ENCODE assay signal across 14 mouse cellular contexts in the genomic region with DNA sequence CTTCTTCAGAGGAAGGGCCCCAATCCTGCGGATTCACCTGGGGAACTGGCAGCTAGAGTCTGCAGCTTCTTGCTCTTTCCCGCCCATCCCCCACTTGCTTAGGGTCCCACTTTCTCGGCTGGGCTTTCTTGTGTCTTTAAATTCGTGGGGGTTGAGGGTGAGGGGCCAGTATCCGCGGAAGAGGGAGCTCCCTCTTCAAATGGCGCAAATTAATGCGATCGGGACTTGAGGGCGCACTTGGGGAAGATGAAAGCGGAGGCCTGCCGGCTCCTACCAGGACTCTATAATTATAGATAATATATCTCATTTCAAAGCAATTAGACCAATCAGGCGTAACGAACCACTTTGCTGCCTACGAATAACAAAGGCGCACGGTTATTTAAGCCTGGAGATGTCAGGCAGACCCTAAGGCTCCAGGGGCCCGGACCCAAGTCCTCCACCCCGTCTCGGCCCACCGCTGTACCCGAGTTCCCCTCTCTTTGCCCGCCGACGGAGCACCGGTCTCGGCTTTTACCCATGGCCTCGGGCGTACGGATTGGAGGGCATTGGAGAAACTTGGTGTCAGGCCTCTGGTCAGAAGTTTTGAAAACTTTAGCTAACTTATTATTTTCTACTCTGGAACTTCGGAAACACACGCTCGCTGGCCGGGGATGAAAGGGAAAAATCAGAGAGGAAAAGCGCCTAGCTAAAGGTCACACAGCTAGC. TPM values are rescaled to one million over a fixed set of nuclear protein-coding genes. Genes with fewer than 3 reads are reported as not detected.
DNase-seq lines count a peak whose midpoint lies in the region; ATAC-seq and TF ChIP-seq lines count a peak whose summit lies in the region.
"Had no signal": no experiment of that assay in that cellular context is flagged by ENCODE, and none has a peak within 500 bp of the region (broad histone marks: within the 10 kb centered on the region; RNA-seq: fewer than 3 reads in every experiment).

No protein-coding gene starts in this region.

- peaks cover 5% of the 10 kb centered on the region; the same call in 1 of the 2 replicates for H3K9me3 ChIP-seq in intestine, embryonic 14.5 days (ENCODE audit: control insufficient read depth, low read length)
- H3K9me3 ChIP-seq in intestine, postnatal 0 days (ENCODE audit: control insufficient read depth), result 0 out of 2 replicates have a peak, but pooled peaks cover 3% of the 10 kb centered on the region
- no peaks in the 10 kb centered on the region for H3K9me3 ChIP-seq in embryonic facial prominence, embryonic 13.5 days
- H3K9me3 ChIP-seq in midbrain, embryonic 14.5 days (ENCODE audit: control insufficient read depth, low read length), result no peaks in the 10 kb centered on the region

- no peak overlapping the region for H3K4me3 ChIP-seq in intestine, embryonic 14.5 days (ENCODE audit: low read depth, low read length)
- H3K4me3 ChIP-seq in intestine, postnatal 0 days (ENCODE audit: low read depth, low read length), result no peak overlapping the region
- peak overlapping the region; percentile 92 for H3K4me3 ChIP-seq in embryonic facial prominence, embryonic 13.5 days
- H3K4me3 ChIP-seq in midbrain, embryonic 14.5 days (replicated peaks; ENCODE audit: low read depth, low read length), result no peak overlapping the region
- H3K4me3 ChIP-seq: layer of hippocampus, adult 2 months had no signal

- TF ChIP-seq POLR2A in brain, embryonic 14.5 days (IDR thresholded peaks at IDR 0.05; ENCODE audit: borderline replicate concordance, extremely low read depth, insufficient read depth, insufficient read length, poor library complexity, severe bottlenecking), result no peak

- no peak overlapping the region for H3K4me2 ChIP-seq in intestine, embryonic 14.5 days (ENCODE audit: low read length)
- H3K4me2 ChIP-seq in intestine, postnatal 0 days (replicated peaks; ENCODE audit: low read depth), result no peak overlapping the region
- H3K4me2 ChIP-seq in embryonic facial prominence, embryonic 13.5 days, result peak overlapping the region; percentile 75
- H3K4me2 ChIP-seq in midbrain, embryonic 14.5 days (ENCODE audit: low read length), result 0 out of 2 replicates have a peak overlapping the region, but pooled peaks have one; percentile 6

- peaks cover 100% of the 10 kb centered on the region for H3K27me3 ChIP-seq in intestine, embryonic 14.5 days (replicated peaks; ENCODE audit: control insufficient read depth, insufficient read depth, low read length)
- H3K27me3 ChIP-seq in intestine, postnatal 0 days (replicated peaks; ENCODE audit: control insufficient read depth, insufficient read depth, low read length), result peaks cover 98% of the 10 kb centered on the region
- H3K27me3 ChIP-seq in embryonic facial prominence, embryonic 13.5 days, result peaks cover 70% of the 10 kb centered on the region
- H3K27me3 ChIP-seq in midbrain, embryonic 14.5 days (ENCODE audit: control insufficient read depth, insufficient read depth, low read length), result peaks cover 97% of the 10 kb centered on the region

- 2% methylated on average over 35 of the region's 35 CpGs for WGBS in intestine, embryonic 14.5 days
- 1% methylated on average over 35 of the region's 35 CpGs for WGBS in intestine, postnatal 0 days
- 4% methylated on average over 35 of the region's 35 CpGs for WGBS in embryonic facial prominence, embryonic 13.5 days
- under 1% methylated on average over 35 of the region's 35 CpGs for WGBS in midbrain, embryonic 14.5 days

- no peak overlapping the region for H3K27ac ChIP-seq in intestine, embryonic 14.5 days (ENCODE audit: low read depth)
- no peak overlapping the region for H3K27ac ChIP-seq in intestine, postnatal 0 days (ENCODE audit: low read depth, low read length)
- peak overlapping the region; percentile 98 for H3K27ac ChIP-seq in embryonic facial prominence, embryonic 13.5 days
- H3K27ac ChIP-seq in midbrain, embryonic 14.5 days (replicated peaks; ENCODE audit: low read depth, low read length), result no peak overlapping the region
- H3K27ac ChIP-seq: layer of hippocampus, adult 2 months had no signal

- ATAC-seq in intestine, embryonic 14.5 days (replicated peaks; ENCODE audit: low FRiP score, low TSS enrichment, low read depth), result no peak
- ATAC-seq in intestine, postnatal 0 days, result no peak
- ATAC-seq in embryonic facial prominence, embryonic 13.5 days (ENCODE audit: insufficient number of reproducible peaks, insufficient read depth, low FRiP score, low TSS enrichment, low read depth), result no peak
- ATAC-seq in midbrain, embryonic 14.5 days (ENCODE audit: low FRiP score, low TSS enrichment), result no peak

- peak; percentile 76 for DNase-seq in intestine, embryonic 14.5 days (ENCODE audit: low spot score)
- peak; percentile 64 for DNase-seq in brain, embryonic 14.5 days (ENCODE audit: low read depth)
- peak; percentile 39 for DNase-seq in midbrain, embryonic 14.5 days
- DNase-seq in urinary bladder, adult 2 months (ENCODE audit: low spot score), result no peak
- DNase-seq in Muller cell, postnatal 12 days (ENCODE audit: inconsistent ontology term), result no peak
- no peak for DNase-seq in layer of hippocampus, postnatal 36 days
- DNase-seq: cerebellum, adult 9-11 months; gastrocnemius, postnatal 25 days; kidney, adult 11 months; lung, adult 2 months had no signal

- H3K36me3 ChIP-seq in intestine, embryonic 14.5 days (ENCODE audit: control insufficient read depth, insufficient read depth, low read length), result no peaks in the 10 kb centered on the region
- no peaks in the 10 kb centered on the region for H3K36me3 ChIP-seq in intestine, postnatal 0 days (ENCODE audit: control insufficient read depth, insufficient read depth)
- H3K36me3 ChIP-seq in embryonic facial prominence, embryonic 13.5 days, result no peaks in the 10 kb centered on the region
- no peaks in the 10 kb centered on the region for H3K36me3 ChIP-seq in midbrain, embryonic 14.5 days (ENCODE audit: control insufficient read depth, insufficient read depth, low read length)

- no peak overlapping the region for H3K9ac ChIP-seq in intestine, embryonic 14.5 days (ENCODE audit: low read length)
- H3K9ac ChIP-seq in intestine, postnatal 0 days (ENCODE audit: low read depth, low read length), result no peak overlapping the region
- H3K9ac ChIP-seq in embryonic facial prominence, embryonic 13.5 days, result peak overlapping the region; percentile 100
- no peak overlapping the region for H3K9ac ChIP-seq in midbrain, embryonic 14.5 days (replicated peaks; ENCODE audit: low read length)

- H3K4me1 ChIP-seq in intestine, embryonic 14.5 days (replicated peaks; ENCODE audit: control insufficient read depth, insufficient read depth, low read length), result peaks cover 6% of the 10 kb centered on the region
- H3K4me1 ChIP-seq in intestine, postnatal 0 days (replicated peaks; ENCODE audit: control insufficient read depth, insufficient read depth, low read length), result peaks cover 5% of the 10 kb centered on the region; the same call in 1 of the 2 replicates
- peaks cover 66% of the 10 kb centered on the region for H3K4me1 ChIP-seq in embryonic facial prominence, embryonic 13.5 days
- H3K4me1 ChIP-seq in midbrain, embryonic 14.5 days (ENCODE audit: control insufficient read depth, insufficient read depth, low read length), result peaks cover 30% of the 10 kb centered on the region

- no peak for TF ChIP-seq CTCF in intestine, postnatal 0 days (IDR thresholded peaks at IDR 0.05; ENCODE audit: low read depth)
- no peak for TF ChIP-seq CTCF in brain, embryonic 14.5 days (IDR thresholded peaks at IDR 0.05; ENCODE audit: borderline replicate concordance, extremely low read depth, insufficient read depth, insufficient read length)

RNA-seq across cellular contexts. Expression of a gene that starts 4.4 kb away (rescaled TPM):
- polyA plus RNA-seq in intestine, embryonic 14.5 days (2014; fragmentation: Nextera tagmentation; extraction: Ambion mirVana), result 2.8 and 3.1 TPM in 2 replicates
- polyA plus RNA-seq in intestine, postnatal 0 days (2015; fragmentation: Nextera tagmentation; extraction: Ambion mirVana), result 0.89 and 1.3 TPM in 2 replicates
- polyA plus RNA-seq in brain, embryonic 14.5 days (2012; rRNA removed), result 12.4 and 17.0 TPM in 2 replicates
- 519 and 586 TPM in 2 replicates for polyA plus RNA-seq in embryonic facial prominence, embryonic 13.5 days (2015; fragmentation: Nextera tagmentation; extraction: Ambion mirVana)
- polyA plus RNA-seq in midbrain, embryonic 14.5 days (2014; fragmentation: Nextera tagmentation; extraction: Ambion mirVana), result 5.9 and 13.3 TPM in 2 replicates
- 2.9 and 3.3 TPM in 2 replicates for polyA plus RNA-seq in urinary bladder, adult 2 months (2012; rRNA removed)
- 1 to 10 TPM; 4.7 to 5.8 TPM for total RNA-seq in layer of hippocampus, postnatal 36 days (2021)
- total RNA-seq: megakaryocyte, adult 5-6 weeks had no signal

Comparison
In these comparisons a context has a peak if more than half of its experiments do, and no peak if none do; other contexts are left out.
1. DNase-seq: peak in intestine, embryonic 14.5 days (single experiment), brain, embryonic 14.5 days (single experiment) and midbrain, embryonic 14.5 days (single experiment); none in urinary bladder, adult 2 months (single experiment), Muller cell, postnatal 12 days (single experiment) and layer of hippocampus, postnatal 36 days (0 of 2).
2. H3K4me2 ChIP-seq: peak in embryonic facial prominence, embryonic 13.5 days (single experiment) and midbrain, embryonic 14.5 days (single experiment); none in intestine, embryonic 14.5 days (single experiment) and intestine, postnatal 0 days (single experiment).
3. RNA of a gene that starts 4.4 kb away (polyA plus RNA-seq): 519 to 586 TPM in embryonic facial prominence, embryonic 13.5 days; 12.4 to 17.0 TPM in brain, embryonic 14.5 days, 5.9 to 13.3 TPM in midbrain, embryonic 14.5 days, 2.9 to 3.3 TPM in urinary bladder, adult 2 months, 2.8 to 3.1 TPM in intestine, embryonic 14.5 days and 0.89 to 1.3 TPM in intestine, postnatal 0 days; every median in the first group is over 10 times any median in the second.